Mouse (Mus musculus) CH12.LX (cell line): ENCODE data around the gene Pms2. TPM values are rescaled to one million over a fixed set of nuclear protein-coding genes. Genes with fewer than 3 reads are reported as not detected.
A peak's percentile ranks its signal among the peaks of the same experiment; 100 is the strongest.

Source experiments
- DNase-seq: peaks from one replicate; pipeline ENCODE4 v3.0.0-alpha.2; 2013; ENCODE audit errors: extremely low read depth
- H3K27ac ChIP-seq: 2 replicates; pipeline ENCODE4 v1.5.1; 2012; ENCODE audit warnings: low read depth, mild to moderate bottlenecking, control low read depth, moderate library complexity; ENCODE audit not compliant: insufficient read depth
- H3K27me3 ChIP-seq: replicated peaks from 2 replicates; pipeline ENCODE3; 2012; ENCODE audit warnings: inconsistent platforms
- H3K36me3 ChIP-seq, 2 experiments: replicated peaks in 1 of 2; 2 replicates each; pipeline versions ENCODE3 to v1.6.1; 2012; ENCODE audit warnings: inconsistent platforms in 1 of 2, low read length in 1 of 2, mild to moderate bottlenecking in 1 of 2, mixed read lengths in 1 of 2, moderate library complexity in 1 of 2; ENCODE audit not compliant: control insufficient read depth in 1 of 2, insufficient read depth in 1 of 2
- H3K4me1 ChIP-seq, 2 experiments: 2 replicates each; pipeline ENCODE4 v1.6.1; 2012; ENCODE audit warnings: inconsistent platforms in 1 of 2, moderate library complexity in 1 of 2; ENCODE audit not compliant: insufficient read depth in 2 of 2, control insufficient read depth in 1 of 2
- H3K4me2 ChIP-seq: 2 replicates; pipeline ENCODE4 v1.6.1; 2012; ENCODE audit warnings: low read depth, mild to moderate bottlenecking, control low read depth; ENCODE audit not compliant: poor library complexity, insufficient read depth, severe bottlenecking
- H3K4me3 ChIP-seq, 3 experiments: fragments of 150-350 bp in 1 of 3; sonication (generic) in 1 of 3; replicated peaks in 1 of 3; 2 replicates each; pipeline versions ENCODE3 to v1.5.1; 2011 to 2012; ENCODE audit warnings: low read depth in 2 of 3, low read length in 2 of 3, mild to moderate bottlenecking in 2 of 3, moderate library complexity in 2 of 3, control low read depth in 1 of 3, improper control_type of control experiment in 1 of 3, inconsistent platforms in 1 of 3, mixed read lengths in 1 of 3; ENCODE audit not compliant: poor library complexity in 1 of 3
- H3K79me2 ChIP-seq: replicated peaks from 2 replicates; pipeline ENCODE4 v1.6.1; 2012; ENCODE audit warnings: mild to moderate bottlenecking, moderate library complexity; ENCODE audit not compliant: control insufficient read depth, poor library complexity, insufficient read depth, severe bottlenecking; ENCODE audit errors: extremely low read depth
- H3K9ac ChIP-seq: 2 replicates; pipeline ENCODE4 v1.6.1; 2012; ENCODE audit warnings: low read depth, mild to moderate bottlenecking, control low read depth, moderate library complexity; ENCODE audit not compliant: insufficient read depth
- H3K9me3 ChIP-seq: replicated peaks from 2 replicates; pipeline ENCODE3; 2012; ENCODE audit warnings: low read length, inconsistent platforms, mixed read lengths
- BHLHE40 ChIP-seq: IDR thresholded peaks from 2 replicates; pipeline ENCODE4 v1.6.1; 2011; ENCODE audit warnings: mild to moderate bottlenecking, low read depth, low read length, improper control_type of control experiment
- ETS1 ChIP-seq: conservative IDR thresholded peaks from 2 replicates; pipeline ENCODE4 v1.6.1; 2012; ENCODE audit warnings: low read depth, mild to moderate bottlenecking, inconsistent platforms, low read length, improper control_type of control experiment, moderate library complexity
- GABPA ChIP-seq: IDR thresholded peaks from 2 replicates; pipeline ENCODE4 v1.6.1; 2012; ENCODE audit warnings: low read depth, low read length, improper control_type of control experiment, inconsistent platforms; ENCODE audit not compliant: insufficient replicate concordance
- HCFC1 ChIP-seq: IDR thresholded peaks from 2 replicates; pipeline ENCODE4 v1.6.1; 2012; ENCODE audit warnings: low read depth, mild to moderate bottlenecking, inconsistent platforms, low read length, improper control_type of control experiment
- JUND ChIP-seq: conservative IDR thresholded peaks from 2 replicates; pipeline ENCODE4 v1.6.1; 2011; ENCODE audit warnings: low read depth, low read length, improper control_type of control experiment
- KAT2A ChIP-seq: IDR thresholded peaks from 2 replicates; pipeline ENCODE4 v1.6.1; 2012; ENCODE audit warnings: low read length, improper control_type of control experiment, inconsistent platforms; ENCODE audit not compliant: insufficient replicate concordance
- MAFK ChIP-seq: IDR thresholded peaks from 2 replicates; pipeline ENCODE4 v1.6.1; 2011; ENCODE audit warnings: low read length, improper control_type of control experiment; ENCODE audit not compliant: insufficient replicate concordance
- MEF2A ChIP-seq: IDR thresholded peaks from 2 replicates; pipeline ENCODE4 v1.6.1; 2014; ENCODE audit warnings: low read depth, mild to moderate bottlenecking, inconsistent platforms, low read length, improper control_type of control experiment, borderline replicate concordance
- NELFE ChIP-seq: IDR thresholded peaks from 2 replicates; pipeline ENCODE4 v1.6.1; 2011; ENCODE audit warnings: low read depth, low read length, improper control_type of control experiment
- NRF1 ChIP-seq: IDR thresholded peaks from 2 replicates; pipeline ENCODE4 v1.6.1; 2014; ENCODE audit warnings: low read depth, mild to moderate bottlenecking, inconsistent platforms, low read length, improper control_type of control experiment, moderate library complexity
- PAX5 ChIP-seq: IDR thresholded peaks from 2 replicates; pipeline ENCODE4 v1.6.1; 2012; ENCODE audit warnings: low read length, inconsistent platforms, mixed read lengths
- POLR2A ChIP-seq: IDR thresholded peaks from 2 replicates; pipeline ENCODE4 v1.6.1; 2011; ENCODE audit warnings: low read depth, mild to moderate bottlenecking, improper control_type of control experiment, low read length
- POLR2AphosphoS2 ChIP-seq: IDR thresholded peaks from 2 replicates; pipeline ENCODE4 v1.6.1; 2011; ENCODE audit warnings: low read depth, low read length, improper control_type of control experiment
- RCOR1 ChIP-seq: conservative IDR thresholded peaks from 2 replicates; pipeline ENCODE4 v1.6.1; 2012; ENCODE audit warnings: low read depth, mild to moderate bottlenecking, inconsistent platforms, low read length, improper control_type of control experiment
- SMC3 ChIP-seq: IDR thresholded peaks from 2 replicates; pipeline ENCODE4 v1.6.1; 2011; ENCODE audit warnings: low read depth, low read length, improper control_type of control experiment
- TBP ChIP-seq: conservative IDR thresholded peaks from 2 replicates; pipeline ENCODE4 v1.6.1; 2011; ENCODE audit warnings: low read depth, low read length, improper control_type of control experiment
- UBTF ChIP-seq: IDR thresholded peaks from 2 replicates; pipeline ENCODE4 v1.6.1; 2012; ENCODE audit warnings: low read depth, mild to moderate bottlenecking, inconsistent platforms, low read length, improper control_type of control experiment, moderate library complexity
- USF2 ChIP-seq: conservative IDR thresholded peaks from 2 replicates; pipeline ENCODE4 v1.6.1; 2011; ENCODE audit warnings: low read depth, low read length, improper control_type of control experiment
- ZC3H11A ChIP-seq: IDR thresholded peaks from 2 replicates; pipeline ENCODE4 v1.6.1; 2012; ENCODE audit warnings: low read depth, mild to moderate bottlenecking, inconsistent platforms, low read length, improper control_type of control experiment
- ZMIZ1 ChIP-seq: IDR thresholded peaks from 2 replicates; pipeline ENCODE4 v1.6.1; 2012; ENCODE audit warnings: low read depth, mild to moderate bottlenecking, inconsistent platforms, low read length, improper control_type of control experiment
- ZNF384 ChIP-seq: IDR thresholded peaks from 2 replicates; pipeline ENCODE4 v1.6.1; 2012; ENCODE audit warnings: low read depth, low read length, improper control_type of control experiment, inconsistent platforms
- dilution Hi-C: fragments of 300-500 bp; cut with MboI; formaldehyde crosslinking; loops from 2 replicates; pipeline ENCODE4 v1.14.3; 2020; ENCODE audit warnings: low sequenced_read_pairs; ENCODE audit not compliant: extremely low pct_unique_long_range_greater_than_20kb, extremely low pct_ligation_motif_present
- in situ Hi-C: fragments of 300-500 bp; cut with MboI; formaldehyde crosslinking; loops from 3 replicates; pipeline ENCODE4 v1.14.3; 2019; ENCODE audit warnings: low sequenced_read_pairs, low pct_ligation_motif_present, low pct_unique_long_range_greater_than_20kb, mixed read lengths
- polyA plus RNA-seq: library from polyadenylated mRNA; unstranded; fragments of >175 nt; gene quantifications from 2 replicates; pipeline ENCODE4 v1.2.1, GENCODE M21; 2012; ENCODE audit warnings: low read depth; ENCODE audit not compliant: insufficient read length
- total RNA-seq, 2 experiments: library from RNA; depleted of rRNA; stranded (reverse); fragments of 300-350 nt in 1 of 2; fragments of >200 nt in 1 of 2; gene quantifications; 2 replicates each; pipeline ENCODE4 v1.2.3; 2012 to 2014

Gene Pms2
- total and polyA plus RNA-seq, 3 experiments: 22.2 to 31.8 (median 25.6) TPM

DNA sequence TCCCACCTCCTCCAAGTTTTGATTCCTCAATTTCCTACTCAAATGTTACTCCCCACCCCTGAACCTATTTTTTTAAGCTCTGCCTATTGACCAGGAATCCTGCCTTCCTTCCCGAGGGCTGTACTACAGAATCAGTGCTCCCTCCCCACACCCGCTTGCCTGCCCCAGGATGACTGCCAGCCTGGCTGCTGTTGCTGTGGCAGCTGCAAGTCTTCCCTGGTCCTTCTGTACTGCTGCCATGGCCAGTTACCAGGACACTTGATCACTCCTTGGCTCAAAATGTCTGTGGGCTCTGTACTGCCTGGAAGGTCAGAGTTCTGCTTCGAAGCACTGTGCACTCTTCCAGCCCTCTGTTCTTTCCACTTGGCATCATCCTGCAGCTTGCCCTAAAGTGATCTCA, 7.7 kb upstream of the Pms2 start:
- no peak overlapping the region for H3K9ac ChIP-seq
- DNase-seq: no peak
- dilution Hi-C loops: no loop called here
- no peak overlapping the region for H3K4me2 ChIP-seq
- no peak for TF ChIP-seq JUND
- no peak for TF ChIP-seq MEF2A
- no peak for TF ChIP-seq NELFE
- TF ChIP-seq ZMIZ1: no peak
- TF ChIP-seq TBP: no peak
- no peak for TF ChIP-seq UBTF
- no peak for TF ChIP-seq USF2
- no peak for TF ChIP-seq KAT2A
- TF ChIP-seq POLR2AphosphoS2: no peak
- TF ChIP-seq PAX5: no peak
- no peak for TF ChIP-seq RCOR1
- no peak for TF ChIP-seq ZC3H11A
- no peak for TF ChIP-seq ETS1
- TF ChIP-seq BHLHE40: no peak
- TF ChIP-seq ZNF384: no peak
- TF ChIP-seq SMC3: no peak
- TF ChIP-seq MAFK: no peak
- TF ChIP-seq NRF1: no peak
- no peak for TF ChIP-seq HCFC1
- TF ChIP-seq, all 38 proteins: peak for 0
- 0 out of 2 replicates have a peak, but pooled peaks cover 3% of the 10 kb centered on the region for H3K79me2 ChIP-seq
- peaks cover 70 to 99% of the 10 kb centered on the region in 2 experiments for H3K36me3 ChIP-seq
- H3K4me3 ChIP-seq: no peak overlapping the region
- in situ Hi-C loops: no loop called here
- H3K9me3 ChIP-seq: no peaks in the 10 kb centered on the region
- no peak overlapping the region for H3K27ac ChIP-seq
- no peaks in the 10 kb centered on the region for H3K4me1 ChIP-seq
- H3K27me3 ChIP-seq: no peaks in the 10 kb centered on the region

DNA sequence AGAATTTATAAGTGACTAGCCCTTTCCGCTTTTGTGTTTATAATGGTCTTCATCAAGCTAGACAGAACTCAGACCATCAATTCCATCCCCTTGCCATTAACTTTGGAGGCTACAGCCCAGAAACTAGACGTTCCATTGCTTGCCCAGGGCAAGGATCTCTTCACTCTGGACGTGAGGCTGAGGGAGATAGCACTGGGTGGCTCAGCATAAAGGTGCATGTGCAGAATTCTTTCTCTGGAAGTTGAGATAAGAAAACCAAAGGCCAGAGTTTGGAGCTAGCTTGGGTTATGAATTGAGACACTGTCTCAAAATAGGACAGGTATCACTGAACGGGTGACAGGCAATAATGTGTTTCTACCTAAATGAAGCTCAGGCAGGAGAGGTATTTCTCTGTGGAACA, 6.0 kb upstream of the Pms2 start:
- Histone ChIP-seq H3K27ac (no peak overlapping the region), H3K36me3 (peaks cover 61 to 92% of the 10 kb centered on the region in 2 experiments), H3K27me3 (no peaks in the 10 kb centered on the region), H3K79me2 (peaks cover 19% of the 10 kb centered on the region), H3K9ac (no peak overlapping the region), H3K4me1 (peaks cover 4 to 13% of the 10 kb centered on the region in 2 experiments; a peak in 3 of 4 replicates), H3K9me3 (no peaks in the 10 kb centered on the region), H3K4me3 (no peak overlapping the region), H3K4me2 (no peak overlapping the region)
- dilution Hi-C loops (no loop called here), in situ Hi-C loops (no loop called here)
- no peak for TF ChIP-seq RCOR1
- 0 out of 2 replicates have a peak, but pooled peaks have one; percentile 16 for TF ChIP-seq POLR2A
- no peak for TF ChIP-seq GABPA
- DNase-seq: no peak
